Mouse (Mus musculus): ENCODE results near the gene Tshz2. TPM values are rescaled to one million over a fixed set of nuclear protein-coding genes. Genes with fewer than 3 reads are reported as not detected.

The Tshz2 gene
- total and polyA plus RNA-seq, 2 experiments from 2014 or later: 29.0 to 40.2 TPM

GRCm38 (mm10) chr2:170042471-170043213 lies 409.8 kb downstream of the Tshz2 start:
- no peak for DNase-seq (ENCODE audit: low spot score)
- TF ChIP-seq CTCF (IDR thresholded peaks at IDR 0.05; ENCODE audit: low read depth): no peak
- Histone ChIP-seq H3K9ac (replicated peaks; ENCODE audit: low read length) (no peak overlapping the region), H3K9me3 (ENCODE audit: low read length) (no peaks in the 10 kb centered on the region), H3K4me1 (ENCODE audit: insufficient read depth, low read length) (no peaks in the 10 kb centered on the region), H3K4me2 (ENCODE audit: low read depth, low read length) (no peak overlapping the region), H3K27ac (no peak overlapping the region), H3K27me3 (ENCODE audit: insufficient read depth, low read length) (no peaks in the 10 kb centered on the region), H3K36me3 (ENCODE audit: insufficient read depth, low read length) (no peaks in the 10 kb centered on the region), H3K4me3 (ENCODE audit: low read length) (no peak overlapping the region)
- ATAC-seq: no peak
- 83% methylated on average over 12 of the region's 12 CpGs for WGBS

- no peaks in the 10 kb centered on the region for H3K36me3 ChIP-seq (ENCODE audit: insufficient read depth, low read length)
- H3K4me1 ChIP-seq (ENCODE audit: insufficient read depth, low read length): no peaks in the 10 kb centered on the region
- H3K9ac ChIP-seq (replicated peaks; ENCODE audit: low read length): no peak overlapping the region
- no peaks in the 10 kb centered on the region for H3K27me3 ChIP-seq (ENCODE audit: insufficient read depth, low read length)
- ATAC-seq (no peak), DNase-seq (ENCODE audit: low spot score) (no peak)
- no peaks in the 10 kb centered on the region for H3K9me3 ChIP-seq (ENCODE audit: low read length)
- no peak overlapping the region for H3K4me3 ChIP-seq (ENCODE audit: low read length)
- no peak overlapping the region for H3K4me2 ChIP-seq (ENCODE audit: low read depth, low read length)
- TF ChIP-seq CTCF (IDR thresholded peaks at IDR 0.05; ENCODE audit: low read depth): 0 out of 2 replicates have a peak, but pooled peaks have one; percentile 8
- H3K27ac ChIP-seq: no peak overlapping the region
- WGBS: 89% methylated on average over 8 of the region's 10 CpGs
These were observed 410.5 kb downstream of the Tshz2 start for GRCm38 (mm10) chr2:170043290-170043689.

- WGBS: 86% methylated on average over 11 of the region's 11 CpGs
- Histone ChIP-seq H3K9ac (replicated peaks; ENCODE audit: low read length) (no peak overlapping the region), H3K4me2 (ENCODE audit: low read depth, low read length) (no peak overlapping the region), H3K27me3 (ENCODE audit: insufficient read depth, low read length) (no peaks in the 10 kb centered on the region), H3K4me3 (ENCODE audit: low read length) (no peak overlapping the region), H3K27ac (no peak overlapping the region), H3K4me1 (ENCODE audit: insufficient read depth, low read length) (no peaks in the 10 kb centered on the region), H3K36me3 (ENCODE audit: insufficient read depth, low read length) (no peaks in the 10 kb centered on the region), H3K9me3 (ENCODE audit: low read length) (no peaks in the 10 kb centered on the region)
- peak; percentile 42 for TF ChIP-seq CTCF (IDR thresholded peaks at IDR 0.05; ENCODE audit: low read depth)
- DNase-seq (ENCODE audit: low spot score): no peak
- ATAC-seq: no peak
These were observed 413.1 kb downstream of the Tshz2 start for GRCm38 (mm10) chr2:170045896-170046295.

- WGBS: 90% methylated on average over 9 of the region's 9 CpGs
- H3K4me2 ChIP-seq (ENCODE audit: low read depth, low read length): no peak overlapping the region
- no peak for DNase-seq (ENCODE audit: low spot score)
- H3K27me3 ChIP-seq (ENCODE audit: insufficient read depth, low read length): no peaks in the 10 kb centered on the region
- no peaks in the 10 kb centered on the region for H3K4me1 ChIP-seq (ENCODE audit: insufficient read depth, low read length)
- TF ChIP-seq CTCF (IDR thresholded peaks at IDR 0.05; ENCODE audit: low read depth): no peak
- ATAC-seq: no peak
- no peak overlapping the region for H3K9ac ChIP-seq (replicated peaks; ENCODE audit: low read length)
- no peaks in the 10 kb centered on the region for H3K9me3 ChIP-seq (ENCODE audit: low read length)
- H3K36me3 ChIP-seq (ENCODE audit: insufficient read depth, low read length): no peaks in the 10 kb centered on the region
- H3K27ac ChIP-seq: no peak overlapping the region
- H3K4me3 ChIP-seq (ENCODE audit: low read length): no peak overlapping the region
These were observed 413.7 kb downstream of the Tshz2 start for GRCm38 (mm10) chr2:170046371-170047145.

GRCm38 (mm10) chr2:170048831-170049230 lies 416.0 kb downstream of the Tshz2 start:
- Histone ChIP-seq H3K4me3 (ENCODE audit: low read length) (no peak overlapping the region), H3K9me3 (ENCODE audit: low read length) (no peaks in the 10 kb centered on the region), H3K27ac (no peak overlapping the region), H3K27me3 (ENCODE audit: insufficient read depth, low read length) (no peaks in the 10 kb centered on the region), H3K36me3 (ENCODE audit: insufficient read depth, low read length) (no peaks in the 10 kb centered on the region), H3K4me1 (ENCODE audit: insufficient read depth, low read length) (no peaks in the 10 kb centered on the region), H3K4me2 (ENCODE audit: low read depth, low read length) (no peak overlapping the region), H3K9ac (replicated peaks; ENCODE audit: low read length) (no peak overlapping the region)
- ATAC-seq: no peak
- 78% methylated on average over 1 of the region's 1 CpGs for WGBS
- DNase-seq (ENCODE audit: low spot score): no peak
- no peak for TF ChIP-seq CTCF (IDR thresholded peaks at IDR 0.05; ENCODE audit: low read depth)

- Histone ChIP-seq H3K27me3 (ENCODE audit: insufficient read depth, low read length) (no peaks in the 10 kb centered on the region), H3K4me1 (ENCODE audit: insufficient read depth, low read length) (no peaks in the 10 kb centered on the region), H3K36me3 (ENCODE audit: insufficient read depth, low read length) (no peaks in the 10 kb centered on the region), H3K9me3 (ENCODE audit: low read length) (no peaks in the 10 kb centered on the region), H3K4me2 (ENCODE audit: low read depth, low read length) (no peak overlapping the region), H3K4me3 (ENCODE audit: low read length) (no peak overlapping the region), H3K9ac (replicated peaks; ENCODE audit: low read length) (no peak overlapping the region), H3K27ac (no peak overlapping the region)
- DNase-seq (ENCODE audit: low spot score): no peak
- TF ChIP-seq CTCF (IDR thresholded peaks at IDR 0.05; ENCODE audit: low read depth): no peak
- 28% methylated on average over 5 of the region's 5 CpGs for WGBS
- ATAC-seq: no peak
These were observed 417.8 kb downstream of the Tshz2 start for GRCm38 (mm10) chr2:170050651-170051050.

GRCm38 (mm10) chr2:170051441-170051840 lies 418.6 kb downstream of the Tshz2 start:
- Histone ChIP-seq H3K4me2 (ENCODE audit: low read depth, low read length) (no peak overlapping the region), H3K9me3 (ENCODE audit: low read length) (no peaks in the 10 kb centered on the region), H3K4me3 (ENCODE audit: low read length) (no peak overlapping the region), H3K4me1 (ENCODE audit: insufficient read depth, low read length) (no peaks in the 10 kb centered on the region), H3K36me3 (ENCODE audit: insufficient read depth, low read length) (no peaks in the 10 kb centered on the region), H3K27ac (no peak overlapping the region), H3K27me3 (ENCODE audit: insufficient read depth, low read length) (no peaks in the 10 kb centered on the region), H3K9ac (replicated peaks; ENCODE audit: low read length) (no peak overlapping the region)
- 41% methylated on average over 6 of the region's 6 CpGs for WGBS
- ATAC-seq: no peak
- DNase-seq (ENCODE audit: low spot score): peak; percentile 20
- no peak for TF ChIP-seq CTCF (IDR thresholded peaks at IDR 0.05; ENCODE audit: low read depth)

Measured in hindbrain, postnatal 0 days (tissue).